Mouse (Mus musculus): ENCODE results near the gene Ap1b1.

GRCm38 (mm10) chr11:4946530-4946929 lies 40.1 kb upstream of the Ap1b1 start:
- no peak for TF ChIP-seq CTCF (IDR thresholded peaks at IDR 0.05; ENCODE audit: low read depth)
- TF ChIP-seq EP300 (optimal IDR thresholded peaks at IDR 0.05): no peak
